Mouse (Mus musculus): ENCODE measurements around the gene Adgrl1.

The Adgrl1 gene

GRCm38 (mm10) chr8:83899363-83900252 is at the start of gene Adgrl1:
Gene Adgrl1, plus strand, starts transcription at chr8:83900105.
- peak; percentile 65 for DNase-seq (ENCODE audit: low read depth)

GRCm38 (mm10) chr8:83852329-83852728 is 47.6 kb upstream of the Adgrl1 start:
- no peak for DNase-seq (ENCODE audit: low read depth)

- no peak for DNase-seq (ENCODE audit: low read depth)
Measured at GRCm38 (mm10) chr8:83853323-83854050, 46.4 kb upstream of the Adgrl1 start.

- no peak for DNase-seq (ENCODE audit: low read depth)
Measured at GRCm38 (mm10) chr8:83856486-83857065, 43.3 kb upstream of the Adgrl1 start.

GRCm38 (mm10) chr8:83862439-83863268 is 37.3 kb upstream of the Adgrl1 start:
- DNase-seq (ENCODE audit: low read depth) = no peak

- no peak for DNase-seq (ENCODE audit: low read depth)
Measured at GRCm38 (mm10) chr8:83874881-83875655, 24.8 kb upstream of the Adgrl1 start.

- DNase-seq (ENCODE audit: low read depth) = no peak
Measured at GRCm38 (mm10) chr8:83875656-83876040, 24.3 kb upstream of the Adgrl1 start.

GRCm38 (mm10) chr8:83876080-83876837 is 23.6 kb upstream of the Adgrl1 start:
- DNase-seq (ENCODE audit: low read depth) = no peak

- DNase-seq (ENCODE audit: low read depth) = no peak
Measured at GRCm38 (mm10) chr8:83876838-83877223, 23.1 kb upstream of the Adgrl1 start.

- no peak for DNase-seq (ENCODE audit: low read depth)
Measured at GRCm38 (mm10) chr8:83888409-83888808, 11.5 kb upstream of the Adgrl1 start.

- no peak for DNase-seq (ENCODE audit: low read depth)
Measured at GRCm38 (mm10) chr8:83892061-83892460, 7.8 kb upstream of the Adgrl1 start.

GRCm38 (mm10) chr8:83893915-83894314 is 6.0 kb upstream of the Adgrl1 start:
- peak; percentile 66 for DNase-seq (ENCODE audit: low read depth)

GRCm38 (mm10) chr8:83895894-83896293 is 4.0 kb upstream of the Adgrl1 start:
- DNase-seq (ENCODE audit: low read depth) = peak; percentile 44

GRCm38 (mm10) chr8:83896461-83896860 is 3.4 kb upstream of the Adgrl1 start:
- no peak for DNase-seq (ENCODE audit: low read depth)

- DNase-seq (ENCODE audit: low read depth) = no peak
Measured at GRCm38 (mm10) chr8:83897211-83897610, 2.7 kb upstream of the Adgrl1 start.

- DNase-seq (ENCODE audit: low read depth) = no peak
Measured at GRCm38 (mm10) chr8:83898456-83898855, 1.4 kb upstream of the Adgrl1 start.

GRCm38 (mm10) chr8:83898985-83899362 is 931 bp upstream of the Adgrl1 start:
- DNase-seq (ENCODE audit: low read depth) = peak; percentile 33

GRCm38 (mm10) chr8:83900266-83900956 is 506 bp downstream of the Adgrl1 start:
- DNase-seq (ENCODE audit: low read depth) = no peak

GRCm38 (mm10) chr8:83900957-83901270 is 1.0 kb downstream of the Adgrl1 start:
- DNase-seq (ENCODE audit: low read depth) = no peak
